Mouse (Mus musculus): ENCODE data around the gene Lpar2. TPM values are rescaled to one million over a fixed set of nuclear protein-coding genes. Genes with fewer than 3 reads are reported as not detected.

The Lpar2 gene
- polyA plus RNA-seq, 1 experiment, result 0.12 TPM

- TF ChIP-seq E2F4 (IDR thresholded peaks at IDR 0.05; ENCODE audit: insufficient read depth) (no peak), POLR2AphosphoS2 (IDR thresholded peaks at IDR 0.05; ENCODE audit: insufficient read length, low read depth) (peak; percentile 37)
- peaks cover 3% of the 10 kb centered on the region for H3K36me3 ChIP-seq (ENCODE audit: control insufficient read depth, insufficient read depth)
- H3K79me2 ChIP-seq (ENCODE audit: control insufficient read depth, insufficient read depth), result no peaks in the 10 kb centered on the region
- no peaks in the 10 kb centered on the region for H3K27me3 ChIP-seq (ENCODE audit: control insufficient read depth, insufficient read depth, insufficient read length)
- no peak overlapping the region for H3K4me2 ChIP-seq (ENCODE audit: low read depth)
- no peak overlapping the region for H3K4me3 ChIP-seq
- no peak overlapping the region for H3ac ChIP-seq (ENCODE audit: control insufficient read depth, insufficient read length)
These were observed 18.9 kb upstream of the Lpar2 start for GRCm38 (mm10) chr8:69803366-69803765.

GRCm38 (mm10) chr8:69804537-69804936 is 17.7 kb upstream of the Lpar2 start:
- Histone ChIP-seq H3K4me2 (ENCODE audit: low read depth) (no peak overlapping the region), H3ac (ENCODE audit: control insufficient read depth, insufficient read length) (no peak overlapping the region), H3K36me3 (ENCODE audit: control insufficient read depth, insufficient read depth) (peaks cover 3% of the 10 kb centered on the region), H3K4me3 (no peak overlapping the region), H3K27me3 (ENCODE audit: control insufficient read depth, insufficient read depth, insufficient read length) (no peaks in the 10 kb centered on the region), H3K79me2 (ENCODE audit: control insufficient read depth, insufficient read depth) (no peaks in the 10 kb centered on the region)
- TF ChIP-seq USF1 (IDR thresholded peaks at IDR 0.05; ENCODE audit: low read depth), result no peak
- TF ChIP-seq TCF12 (IDR thresholded peaks at IDR 0.05; ENCODE audit: insufficient read depth, poor library complexity, severe bottlenecking), result no peak
- TF ChIP-seq SRF (IDR thresholded peaks at IDR 0.05; ENCODE audit: control insufficient read depth, insufficient read length, low read depth), result no peak

GRCm38 (mm10) chr8:69805086-69805485 is 17.1 kb upstream of the Lpar2 start:
- no peaks in the 10 kb centered on the region for H3K79me2 ChIP-seq (ENCODE audit: control insufficient read depth, insufficient read depth)
- no peaks in the 10 kb centered on the region for H3K27me3 ChIP-seq (ENCODE audit: control insufficient read depth, insufficient read depth, insufficient read length)
- H3K36me3 ChIP-seq (ENCODE audit: control insufficient read depth, insufficient read depth), result peaks cover 3% of the 10 kb centered on the region
- no peak overlapping the region for H3K4me2 ChIP-seq (ENCODE audit: low read depth)
- no peak overlapping the region for H3ac ChIP-seq (ENCODE audit: control insufficient read depth, insufficient read length)
- TF ChIP-seq REST (IDR thresholded peaks at IDR 0.05; ENCODE audit: insufficient read depth, insufficient read length) (no peak), MYOD1 (IDR thresholded peaks at IDR 0.05; ENCODE audit: control insufficient read depth in 1 of 3, insufficient read length in 2 of 3, low read depth in 2 of 3) (no peak), MYOG (IDR thresholded peaks at IDR 0.05; ENCODE audit: control insufficient read depth in 1 of 3, insufficient read depth in 1 of 3, insufficient read length in 2 of 3, low read depth in 2 of 3) (no peak), E2F4 (IDR thresholded peaks at IDR 0.05; ENCODE audit: insufficient read depth) (no peak), MAX (IDR thresholded peaks at IDR 0.05; ENCODE audit: low read depth) (no peak), POLR2A (IDR thresholded peaks at IDR 0.05; ENCODE audit: insufficient read length, low read depth) (no peak), USF1 (IDR thresholded peaks at IDR 0.05; ENCODE audit: low read depth) (no peak), TCF3 (IDR thresholded peaks at IDR 0.05; ENCODE audit: insufficient read length, low read depth) (no peak), SRF (IDR thresholded peaks at IDR 0.05; ENCODE audit: control insufficient read depth, insufficient read length, low read depth) (no peak), CEBPB (IDR thresholded peaks at IDR 0.05; ENCODE audit: insufficient read depth, poor library complexity, severe bottlenecking) (no peak), POLR2AphosphoS2 (IDR thresholded peaks at IDR 0.05; ENCODE audit: insufficient read length, low read depth) (no peak), TCF12 (IDR thresholded peaks at IDR 0.05; ENCODE audit: insufficient read depth, poor library complexity, severe bottlenecking) (no peak)
- H3K4me3 ChIP-seq, result no peak overlapping the region

DNA sequence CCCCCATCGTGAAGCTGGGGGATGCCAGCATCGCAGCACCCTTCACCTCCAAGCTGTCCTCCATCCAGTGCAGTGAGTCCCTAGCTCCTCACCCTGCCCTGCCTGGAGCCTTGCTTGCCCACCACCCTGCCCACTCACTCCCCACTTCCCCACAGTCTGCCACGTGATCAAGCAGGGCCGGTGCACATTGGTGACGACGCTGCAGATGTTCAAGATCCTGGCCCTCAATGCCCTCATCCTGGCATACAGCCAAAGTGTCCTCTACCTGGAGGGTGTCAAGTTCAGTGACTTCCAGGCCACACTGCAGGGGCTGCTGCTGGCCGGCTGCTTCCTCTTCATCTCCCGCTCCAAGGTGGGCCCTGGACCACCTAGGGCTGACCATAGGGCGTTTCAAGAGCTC is 16.7 kb upstream of the Lpar2 start:
- TF ChIP-seq POLR2A (IDR thresholded peaks at IDR 0.05; ENCODE audit: insufficient read length, low read depth), result no peak
- no peak for TF ChIP-seq E2F4 (IDR thresholded peaks at IDR 0.05; ENCODE audit: insufficient read depth)
- TF ChIP-seq MYOG (IDR thresholded peaks at IDR 0.05; ENCODE audit: control insufficient read depth in 1 of 3, insufficient read depth in 1 of 3, insufficient read length in 2 of 3, low read depth in 2 of 3), result no peak
- no peak for TF ChIP-seq MAX (IDR thresholded peaks at IDR 0.05; ENCODE audit: low read depth)
- TF ChIP-seq REST (IDR thresholded peaks at IDR 0.05; ENCODE audit: insufficient read depth, insufficient read length), result no peak
- no peak for TF ChIP-seq TCF12 (IDR thresholded peaks at IDR 0.05; ENCODE audit: insufficient read depth, poor library complexity, severe bottlenecking)
- no peak for TF ChIP-seq CEBPB (IDR thresholded peaks at IDR 0.05; ENCODE audit: insufficient read depth, poor library complexity, severe bottlenecking)
- TF ChIP-seq MYOD1 (IDR thresholded peaks at IDR 0.05; ENCODE audit: control insufficient read depth in 1 of 3, insufficient read length in 2 of 3, low read depth in 2 of 3), result no peak
- no peak for TF ChIP-seq SRF (IDR thresholded peaks at IDR 0.05; ENCODE audit: control insufficient read depth, insufficient read length, low read depth)
- no peak for TF ChIP-seq TCF3 (IDR thresholded peaks at IDR 0.05; ENCODE audit: insufficient read length, low read depth)
- no peak for TF ChIP-seq POLR2AphosphoS2 (IDR thresholded peaks at IDR 0.05; ENCODE audit: insufficient read length, low read depth)
- TF ChIP-seq USF1 (IDR thresholded peaks at IDR 0.05; ENCODE audit: low read depth), result no peak
- Histone ChIP-seq H3K27me3 (ENCODE audit: control insufficient read depth, insufficient read depth, insufficient read length) (no peaks in the 10 kb centered on the region), H3K79me2 (ENCODE audit: control insufficient read depth, insufficient read depth) (no peaks in the 10 kb centered on the region), H3K4me2 (ENCODE audit: low read depth) (no peak overlapping the region), H3ac (ENCODE audit: control insufficient read depth, insufficient read length) (no peak overlapping the region), H3K4me3 (no peak overlapping the region), H3K36me3 (ENCODE audit: control insufficient read depth, insufficient read depth) (peaks cover 3% of the 10 kb centered on the region)

- TF ChIP-seq POLR2A (IDR thresholded peaks at IDR 0.05; ENCODE audit: insufficient read length, low read depth) (no peak), CEBPB (IDR thresholded peaks at IDR 0.05; ENCODE audit: insufficient read depth, poor library complexity, severe bottlenecking) (no peak), MYOG (IDR thresholded peaks at IDR 0.05; ENCODE audit: control insufficient read depth in 1 of 3, insufficient read depth in 1 of 3, insufficient read length in 2 of 3, low read depth in 2 of 3) (no peak), MYOD1 (IDR thresholded peaks at IDR 0.05; ENCODE audit: control insufficient read depth in 1 of 3, insufficient read length in 2 of 3, low read depth in 2 of 3) (no peak), REST (IDR thresholded peaks at IDR 0.05; ENCODE audit: insufficient read depth, insufficient read length) (no peak), POLR2AphosphoS2 (IDR thresholded peaks at IDR 0.05; ENCODE audit: insufficient read length, low read depth) (no peak), E2F4 (IDR thresholded peaks at IDR 0.05; ENCODE audit: insufficient read depth) (no peak), SRF (IDR thresholded peaks at IDR 0.05; ENCODE audit: control insufficient read depth, insufficient read length, low read depth) (no peak), MAX (IDR thresholded peaks at IDR 0.05; ENCODE audit: low read depth) (no peak)
- H3K4me2 ChIP-seq (ENCODE audit: low read depth), result no peak overlapping the region
- no peaks in the 10 kb centered on the region for H3K79me2 ChIP-seq (ENCODE audit: control insufficient read depth, insufficient read depth)
- no peak overlapping the region for H3ac ChIP-seq (ENCODE audit: control insufficient read depth, insufficient read length)
- no peak overlapping the region for H3K4me3 ChIP-seq
- H3K36me3 ChIP-seq (ENCODE audit: control insufficient read depth, insufficient read depth), result no peaks in the 10 kb centered on the region
- no peaks in the 10 kb centered on the region for H3K27me3 ChIP-seq (ENCODE audit: control insufficient read depth, insufficient read depth, insufficient read length)
These were observed 15.0 kb upstream of the Lpar2 start for GRCm38 (mm10) chr8:69807236-69807635.
